Mouse (Mus musculus) duodenum, adult 2 months (tissue): ENCODE data around the gene Gm10128. TPM values are rescaled to one million over a fixed set of nuclear protein-coding genes. Genes with fewer than 3 reads are reported as not detected.

Source experiments
- polyA plus RNA-seq: library from polyadenylated mRNA; depleted of rRNA; stranded (reverse); fragments of >200 nt; gene quantifications from 2 replicates; pipeline ENCODE4 v1.2.3, GENCODE M21; 2012; ENCODE audit warnings: low replicate concordance; rRNA removed

Gm10128 gene
- polyA plus RNA-seq = not detected in 2 replicates

GRCm38 (mm10) chr14:7643872-7644271 is at the start of gene Gm10128:
Gm10128 (minus strand) TSS chr14:7643972.

GRCm38 (mm10) chr14:7595492-7595891 is 48.3 kb downstream of the Gm10128 start, which contains the start of gene Gm10338:
Gm10338 (minus strand) TSS chr14:7595592.

Other genes with a start within 250 kb of the Gm10128 start
- not detected in 2 replicates for gene Gm3755, start 193.1 kb downstream of the Gm10128 start, polyA plus RNA-seq
- gene Gm3752, start 160.2 kb downstream of the Gm10128 start, polyA plus RNA-seq = not detected in 2 replicates
- 0.07 TPM in 1 of 2 replicates, not detected in the other for gene Gm3558, start 75.4 kb downstream of the Gm10128 start, polyA plus RNA-seq
- not detected in 2 replicates for gene Gm10338, start 48.4 kb downstream of the Gm10128 start, polyA plus RNA-seq
- gene Gm26661, start 147.6 kb upstream of the Gm10128 start, polyA plus RNA-seq = not detected in 2 replicates
- gene Flnb, start 174.0 kb upstream of the Gm10128 start, polyA plus RNA-seq = 16.8 and 21.0 TPM in 2 replicates